In the genomic region with DNA sequence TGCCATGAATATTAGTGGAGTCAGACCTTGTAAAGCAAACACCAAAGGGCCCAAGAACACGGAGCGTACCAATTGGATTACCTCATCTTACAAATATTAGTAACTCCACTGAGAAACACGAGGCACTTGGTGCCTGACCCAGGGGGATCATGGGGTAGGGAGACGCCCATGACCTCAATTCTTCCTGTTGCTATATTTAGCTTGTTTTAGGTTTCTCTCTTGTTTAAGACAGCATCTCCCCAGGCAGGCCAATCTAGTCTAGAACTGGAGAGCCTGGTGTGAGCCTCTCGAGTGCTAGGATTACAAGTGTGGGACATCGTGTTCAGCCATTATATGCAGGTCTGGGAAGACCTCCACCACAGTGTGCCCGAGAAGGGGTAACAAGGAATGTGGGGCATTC, we compare ENCODE assay signal across 8 mouse cellular contexts. TPM values are rescaled to one million over a fixed set of nuclear protein-coding genes. Genes with fewer than 3 reads are reported as not detected.
DNase-seq lines count a peak whose midpoint lies in the region; ATAC-seq lines count a peak whose summit lies in the region.

No protein-coding gene starts in this region.

- H3K36me3 ChIP-seq in intestine, embryonic 15.5 days: peaks cover 21% of the 10 kb centered on the region
- peaks cover 21% of the 10 kb centered on the region for H3K36me3 ChIP-seq in midbrain, embryonic 16.5 days (ENCODE audit: control insufficient read depth, insufficient read depth, low read length)

- DNase-seq in cerebellum, adult 11-12 months: peak; percentile 30
- no peak for DNase-seq in cerebellum, postnatal 14 days
- peak; percentile 24 for DNase-seq in thymus, postnatal 14 days
- DNase-seq in thymus, postnatal 25 days: no peak
- no peak for DNase-seq in embryo, embryonic 10.5 days (ENCODE audit: low spot score)
- DNase-seq in right cerebral cortex, postnatal 14 days: no peak

- peaks cover 13% of the 10 kb centered on the region for H3K4me1 ChIP-seq in intestine, embryonic 15.5 days (replicated peaks)
- H3K4me1 ChIP-seq in midbrain, embryonic 16.5 days (ENCODE audit: control insufficient read depth, insufficient read depth, low read length): peaks cover 17% of the 10 kb centered on the region

- peaks cover under 1% of the 10 kb centered on the region; the same call in 1 of the 2 replicates for H3K27me3 ChIP-seq in intestine, embryonic 15.5 days (replicated peaks)
- peaks cover 5% of the 10 kb centered on the region; the same call in 1 of the 2 replicates for H3K27me3 ChIP-seq in midbrain, embryonic 16.5 days (ENCODE audit: control insufficient read depth, insufficient read depth, low read depth, low read length)

- H3K4me3 ChIP-seq in intestine, embryonic 15.5 days (replicated peaks): peak overlapping the region; percentile 73
- H3K4me3 ChIP-seq in midbrain, embryonic 16.5 days (ENCODE audit: low read depth, low read length): peak overlapping the region; percentile 65

- WGBS in intestine, embryonic 15.5 days: 23% methylated on average over 7 of the region's 7 CpGs
- WGBS in midbrain, embryonic 16.5 days: 56% methylated on average over 7 of the region's 7 CpGs

- peak overlapping the region; percentile 77 for H3K4me2 ChIP-seq in intestine, embryonic 15.5 days (replicated peaks)
- peak overlapping the region; percentile 82 for H3K4me2 ChIP-seq in midbrain, embryonic 16.5 days (ENCODE audit: low read length)

- ATAC-seq in intestine, embryonic 15.5 days: no peak
- ATAC-seq in midbrain, embryonic 16.5 days: no peak

- no peak overlapping the region for H3K9ac ChIP-seq in intestine, embryonic 15.5 days
- peak overlapping the region; percentile 72 for H3K9ac ChIP-seq in midbrain, embryonic 16.5 days (ENCODE audit: low read depth, low read length)

- no peaks in the 10 kb centered on the region for H3K9me3 ChIP-seq in intestine, embryonic 15.5 days
- H3K9me3 ChIP-seq in midbrain, embryonic 16.5 days (replicated peaks; ENCODE audit: control insufficient read depth, low read length, poor library complexity, severe bottlenecking): no peaks in the 10 kb centered on the region

- H3K27ac ChIP-seq in intestine, embryonic 15.5 days: no peak overlapping the region
- no peak overlapping the region for H3K27ac ChIP-seq in midbrain, embryonic 16.5 days (ENCODE audit: low read length)

RNA-seq across cellular contexts. Expression of gene Psmd8, which starts 1.2 kb away (rescaled TPM):
- polyA plus RNA-seq in intestine, embryonic 15.5 days (2015; fragmentation: Nextera tagmentation; extraction: Ambion mirVana): 244 and 249 TPM in 2 replicates
- 287 TPM in 2 replicates for polyA plus RNA-seq in midbrain, embryonic 16.5 days (2015; fragmentation: Nextera tagmentation; extraction: Ambion mirVana)

RNA-seq across cellular contexts. Expression of gene Spred3, which starts 9.1 kb away (rescaled TPM):
- 1.4 and 2.0 TPM in 2 replicates for polyA plus RNA-seq in intestine, embryonic 15.5 days (2015; fragmentation: Nextera tagmentation; extraction: Ambion mirVana)
- polyA plus RNA-seq in midbrain, embryonic 16.5 days (2015; fragmentation: Nextera tagmentation; extraction: Ambion mirVana): 10.7 TPM in 2 replicates

RNA-seq across cellular contexts. Expression of gene Ggn, which starts 9.3 kb away (rescaled TPM):
- 0.49 and 0.76 TPM in 2 replicates for polyA plus RNA-seq in intestine, embryonic 15.5 days (2015; fragmentation: Nextera tagmentation; extraction: Ambion mirVana)
- 0.54 and 1.1 TPM in 2 replicates for polyA plus RNA-seq in midbrain, embryonic 16.5 days (2015; fragmentation: Nextera tagmentation; extraction: Ambion mirVana)

RNA-seq across cellular contexts. Expression of gene Fam98c, which starts 23.3 kb away (rescaled TPM):
- 48.7 and 49.3 TPM in 2 replicates for polyA plus RNA-seq in intestine, embryonic 15.5 days (2015; fragmentation: Nextera tagmentation; extraction: Ambion mirVana)
- 23.7 and 28.3 TPM in 2 replicates for polyA plus RNA-seq in midbrain, embryonic 16.5 days (2015; fragmentation: Nextera tagmentation; extraction: Ambion mirVana)

RNA-seq across cellular contexts. Expression of gene Catsperg1, which starts 34.5 kb away (rescaled TPM):
- polyA plus RNA-seq in intestine, embryonic 15.5 days (2015; fragmentation: Nextera tagmentation; extraction: Ambion mirVana): 0.81 and 0.99 TPM in 2 replicates
- polyA plus RNA-seq in midbrain, embryonic 16.5 days (2015; fragmentation: Nextera tagmentation; extraction: Ambion mirVana): 3.8 and 5.8 TPM in 2 replicates

Comparison
In these comparisons a context has a peak if more than half of its experiments do, and no peak if none do; other contexts are left out.
1. DNase-seq: peak in cerebellum, adult 11-12 months (single experiment) and thymus, postnatal 14 days (single experiment); none in cerebellum, postnatal 14 days (0 of 2), thymus, postnatal 25 days (single experiment), embryo, embryonic 10.5 days (single experiment) and right cerebral cortex, postnatal 14 days (single experiment).